Mouse (Mus musculus) ES-E14 (cell line): ENCODE measurements around the gene Pkm. TPM values are rescaled to one million over a fixed set of nuclear protein-coding genes. Genes with fewer than 3 reads are reported as not detected.

Source experiments
- DNase-seq: peaks from one replicate; pipeline ENCODE4 v3.0.0-alpha.2; 2013; ENCODE audit warnings: low read depth, low spot score
- H3K27ac ChIP-seq: 2 replicates; pipeline ENCODE4 v1.5.1; 2012; ENCODE audit warnings: low read depth, mild to moderate bottlenecking, low read length, moderate library complexity, mixed read lengths; ENCODE audit not compliant: poor library complexity, insufficient read depth, severe bottlenecking
- H3K36me3 ChIP-seq: 2 replicates; pipeline ENCODE4 v1.6.1; 2012; ENCODE audit warnings: mild to moderate bottlenecking, low read length, moderate library complexity, mixed read lengths; ENCODE audit not compliant: control insufficient read depth, poor library complexity, insufficient read depth, severe bottlenecking
- H3K4me1 ChIP-seq, 2 experiments: fragments of 150-350 bp in 1 of 2; sonication (generic) in 1 of 2; 2 replicates each; pipeline ENCODE4 v1.6.1; 2012; ENCODE audit warnings: low read length in 2 of 2, mild to moderate bottlenecking in 1 of 2, mixed read lengths in 1 of 2; ENCODE audit not compliant: control insufficient read depth in 2 of 2, insufficient read depth in 2 of 2, poor library complexity in 1 of 2
- H3K4me3 ChIP-seq, 2 experiments: fragments of 150-350 bp in 1 of 2; sonication (generic) in 1 of 2; 2 replicates each; pipeline ENCODE4 v1.5.1; 2012; ENCODE audit warnings: low read length in 2 of 2, low read depth in 1 of 2, mild to moderate bottlenecking in 1 of 2, mixed read lengths in 1 of 2; ENCODE audit not compliant: insufficient read depth in 1 of 2, poor library complexity in 1 of 2, severe bottlenecking in 1 of 2
- H3K9ac ChIP-seq: 2 replicates; pipeline ENCODE4 v1.6.1; 2012; ENCODE audit warnings: low read depth, mild to moderate bottlenecking, low read length, mixed read lengths; ENCODE audit not compliant: poor library complexity, insufficient read depth, severe bottlenecking
- H3K9me3 ChIP-seq: fragments of 150-350 bp; sonication (generic); 2 replicates; pipeline ENCODE4 v1.6.1; 2012; ENCODE audit warnings: low read depth, mild to moderate bottlenecking, low read length; ENCODE audit not compliant: control insufficient read depth, insufficient read depth
- CHD2 ChIP-seq: IDR thresholded peaks from 2 replicates; pipeline ENCODE4 v1.6.1; 2014; ENCODE audit warnings: mild to moderate bottlenecking, low read depth, low read length, inconsistent platforms
- HCFC1 ChIP-seq: IDR thresholded peaks from 2 replicates; pipeline ENCODE4 v1.6.1; 2012; ENCODE audit warnings: low read length, inconsistent platforms, borderline replicate concordance; ENCODE audit not compliant: insufficient read depth
- MAFK ChIP-seq: IDR thresholded peaks from 2 replicates; pipeline ENCODE4 v1.6.1; 2014; ENCODE audit warnings: mild to moderate bottlenecking, low read depth, low read length, inconsistent platforms; ENCODE audit not compliant: insufficient read depth
- ZC3H11A ChIP-seq: IDR thresholded peaks from 2 replicates; pipeline ENCODE4 v1.6.1; 2012; ENCODE audit warnings: low read depth, mild to moderate bottlenecking, inconsistent platforms, low read length, borderline replicate concordance
- ZNF384 ChIP-seq: IDR thresholded peaks from 2 replicates; pipeline ENCODE4 v1.6.1; 2012; ENCODE audit warnings: low read depth, low read length, inconsistent platforms
- in situ Hi-C, 2 experiments: fragments of 600-800 bp; cut with MboI; formaldehyde crosslinking; loops; one replicate each; pipeline ENCODE4 v1.15.1; 2025; ENCODE audit warnings: low sequenced_read_pairs in 2 of 2, inconsistent platforms in 1 of 2; ENCODE audit not compliant: unreplicated experiment in 2 of 2
- total RNA-seq: library from RNA; depleted of rRNA; stranded (reverse); fragments of 300-350 nt; gene quantifications from 2 replicates; pipeline ENCODE4 v1.2.3, GENCODE M21; 2012

Gene Pkm
- total RNA-seq, 1 experiment = 2,243 TPM

- Histone ChIP-seq H3K9me3 (no peaks in the 10 kb centered on the region), H3K4me1 (peaks cover 0 to 9% of the 10 kb centered on the region in 2 experiments; a peak in 2 of 4 replicates), H3K36me3 (peaks cover 12% of the 10 kb centered on the region), H3K27ac (no peak overlapping the region; the same call in 1 of the 2 replicates), H3K9ac (peak overlapping the region; percentile 18; the same call in 1 of the 2 replicates), H3K4me3 (no peak overlapping the region)
- no peak for DNase-seq
- TF ChIP-seq HCFC1 = no peak
- no peak for TF ChIP-seq ZC3H11A
- peak; percentile 89 for TF ChIP-seq MAFK
- in situ Hi-C loops = no loop called here
These were observed 2.8 kb upstream of the Pkm start for GRCm38 (mm10) chr9:59653371-59653770.

- Histone ChIP-seq H3K4me1 (peaks cover 0 to 9% of the 10 kb centered on the region in 2 experiments; a peak in 2 of 4 replicates), H3K9ac (no peak overlapping the region), H3K9me3 (no peaks in the 10 kb centered on the region), H3K4me3 (no peak overlapping the region), H3K36me3 (peaks cover 18% of the 10 kb centered on the region), H3K27ac (no peak overlapping the region)
- no peak for DNase-seq
- in situ Hi-C loops = no loop called here
- TF ChIP-seq CHD2 (no peak), ZC3H11A (no peak), ZNF384 (no peak), HCFC1 (no peak), MAFK (no peak)
These were observed 1.7 kb upstream of the Pkm start for GRCm38 (mm10) chr9:59654450-59654983.

GRCm38 (mm10) chr9:59656635-59657617 lies 758 bp downstream of the Pkm start:
- TF ChIP-seq ZC3H11A (no peak), MAFK (peak; percentile 43; the same call in 1 of the 2 replicates), ZNF384 (no peak)
- Histone ChIP-seq H3K36me3 (peaks cover 37% of the 10 kb centered on the region), H3K9ac (peak overlapping the region; percentile 98), H3K4me3 (peak overlapping the region; percentile 88 to 90), H3K4me1 (peaks cover 0 to 17% of the 10 kb centered on the region in 2 experiments; a peak in 3 of 4 replicates), H3K9me3 (no peaks in the 10 kb centered on the region), H3K27ac (peak overlapping the region; percentile 91)
- in situ Hi-C loops = no loop called here
- DNase-seq = peak; percentile 92

DNA sequence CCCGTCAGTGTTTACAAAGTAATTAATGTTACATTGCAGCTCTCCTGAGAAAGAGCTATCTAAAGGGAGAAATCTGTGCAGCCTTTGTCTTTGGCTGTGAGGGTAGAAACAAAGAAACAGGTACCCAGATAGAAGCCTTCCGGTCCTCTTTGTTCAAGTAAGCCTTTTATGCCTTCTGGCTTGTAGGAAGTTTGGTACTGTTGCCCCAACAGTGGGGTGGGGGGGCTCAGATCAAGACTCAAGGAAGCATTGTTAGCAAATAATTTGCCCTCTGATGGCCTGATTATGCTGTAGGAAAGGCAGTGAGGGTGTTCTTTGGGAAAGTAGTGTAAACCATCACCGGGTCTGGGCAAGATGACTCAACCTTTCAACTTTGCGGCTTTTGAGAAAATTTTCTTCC lies 2.0 kb downstream of the Pkm start:
- peak overlapping the region; percentile 98 for H3K9ac ChIP-seq
- TF ChIP-seq ZC3H11A = no peak
- DNase-seq = no peak

More for the DNA sequence above, 2.0 kb downstream of the Pkm start:
- in situ Hi-C loops = no loop called here
- peak overlapping the region; percentile 91; the same call in 1 of the 2 replicates for H3K27ac ChIP-seq
- peak overlapping the region; percentile 88 to 90 for H3K4me3 ChIP-seq
- H3K4me1 ChIP-seq = peaks cover 0 to 22% of the 10 kb centered on the region in 2 experiments; a peak in 3 of 4 replicates
- no peaks in the 10 kb centered on the region for H3K9me3 ChIP-seq
- peaks cover 48% of the 10 kb centered on the region for H3K36me3 ChIP-seq
